Mouse (Mus musculus): ENCODE data around the gene Fxyd2.

Gene Fxyd2

GRCm38 (mm10) chr9:45399434-45399833 is at the start of gene Fxyd2:
TSS of gene Fxyd2 (plus strand) at chr9:45399669.
- TF ChIP-seq GATA4 (IDR thresholded peaks at IDR 0.05; ENCODE audit: insufficient replicate concordance, low read length), result no peak

- no peak for TF ChIP-seq GATA4 (IDR thresholded peaks at IDR 0.05; ENCODE audit: insufficient replicate concordance, low read length)
These were observed 49.6 kb upstream of the Fxyd2 start for GRCm38 (mm10) chr9:45349851-45350250.

- TF ChIP-seq GATA4 (IDR thresholded peaks at IDR 0.05; ENCODE audit: insufficient replicate concordance, low read length), result no peak
These were observed 44.3 kb upstream of the Fxyd2 start for GRCm38 (mm10) chr9:45355192-45355591.

- no peak for TF ChIP-seq GATA4 (IDR thresholded peaks at IDR 0.05; ENCODE audit: insufficient replicate concordance, low read length)
These were observed 41.1 kb upstream of the Fxyd2 start for GRCm38 (mm10) chr9:45358356-45358755.

GRCm38 (mm10) chr9:45362051-45362461 is 37.4 kb upstream of the Fxyd2 start:
- no peak for TF ChIP-seq GATA4 (IDR thresholded peaks at IDR 0.05; ENCODE audit: insufficient replicate concordance, low read length)

GRCm38 (mm10) chr9:45363639-45364214 is 35.7 kb upstream of the Fxyd2 start:
- TF ChIP-seq GATA4 (IDR thresholded peaks at IDR 0.05; ENCODE audit: insufficient replicate concordance, low read length), result no peak

GRCm38 (mm10) chr9:45367716-45368115 is 31.8 kb upstream of the Fxyd2 start:
- TF ChIP-seq GATA4 (IDR thresholded peaks at IDR 0.05; ENCODE audit: insufficient replicate concordance, low read length), result no peak

- TF ChIP-seq GATA4 (IDR thresholded peaks at IDR 0.05; ENCODE audit: insufficient replicate concordance, low read length), result peak; percentile 54; the same call in 1 of the 2 replicates
These were observed 31.0 kb upstream of the Fxyd2 start for GRCm38 (mm10) chr9:45368341-45368901.

- TF ChIP-seq GATA4 (IDR thresholded peaks at IDR 0.05; ENCODE audit: insufficient replicate concordance, low read length), result no peak
These were observed 29.3 kb upstream of the Fxyd2 start, which contains the start of gene Fxyd6 for GRCm38 (mm10) chr9:45370117-45370561. TSS of gene Fxyd6 (plus strand) at chr9:45370185.

GRCm38 (mm10) chr9:45370616-45371336 is 28.7 kb upstream of the Fxyd2 start:
- TF ChIP-seq GATA4 (IDR thresholded peaks at IDR 0.05; ENCODE audit: insufficient replicate concordance, low read length), result no peak

GRCm38 (mm10) chr9:45371337-45371707 is 28.1 kb upstream of the Fxyd2 start:
- no peak for TF ChIP-seq GATA4 (IDR thresholded peaks at IDR 0.05; ENCODE audit: insufficient replicate concordance, low read length)

GRCm38 (mm10) chr9:45373896-45374295 is 25.6 kb upstream of the Fxyd2 start:
- no peak for TF ChIP-seq GATA4 (IDR thresholded peaks at IDR 0.05; ENCODE audit: insufficient replicate concordance, low read length)

GRCm38 (mm10) chr9:45374988-45375502 is 24.4 kb upstream of the Fxyd2 start:
- TF ChIP-seq GATA4 (IDR thresholded peaks at IDR 0.05; ENCODE audit: insufficient replicate concordance, low read length), result no peak

GRCm38 (mm10) chr9:45376427-45376826 is 23.0 kb upstream of the Fxyd2 start:
- TF ChIP-seq GATA4 (IDR thresholded peaks at IDR 0.05; ENCODE audit: insufficient replicate concordance, low read length), result no peak

GRCm38 (mm10) chr9:45376883-45377282 is 22.6 kb upstream of the Fxyd2 start:
- TF ChIP-seq GATA4 (IDR thresholded peaks at IDR 0.05; ENCODE audit: insufficient replicate concordance, low read length), result no peak

Data from liver, adult (tissue).